Mouse (Mus musculus) embryonic facial prominence, embryonic 11.5 days (tissue): ENCODE data around the gene 4930564D02Rik. TPM values are rescaled to one million over a fixed set of nuclear protein-coding genes. Genes with fewer than 3 reads are reported as not detected.

Experiments
- ATAC-seq: fragments of 200-750 bp; cut with Nextera tagmentation; replicated peaks from 2 replicates; pipeline ENCODE4 v1.8.0; 2017; ENCODE audit warnings: low read depth; ENCODE audit not compliant: insufficient number of reproducible peaks, low FRiP score, low TSS enrichment
- DNase-seq: peaks from one replicate; pipeline ENCODE4 v3.0.0-alpha.2; 2015; ENCODE audit warnings: low spot score
- H3K27ac ChIP-seq: fragments of 300-500 bp; sonication (generic); replicated peaks from 2 replicates; pipeline ENCODE4 v1.5.1; 2014; ENCODE audit warnings: mild to moderate bottlenecking, low read depth, low read length, control low read depth
- H3K27me3 ChIP-seq: fragments of 300-500 bp; sonication (generic); 2 replicates; pipeline ENCODE4 v1.6.1; 2014; ENCODE audit warnings: mild to moderate bottlenecking, low read length, moderate library complexity, mixed read lengths; ENCODE audit not compliant: control insufficient read depth, insufficient read depth
- H3K36me3 ChIP-seq: fragments of 300-500 bp; sonication (generic); replicated peaks from 2 replicates; pipeline ENCODE4 v1.6.1; 2014; ENCODE audit warnings: low read depth, mild to moderate bottlenecking, low read length, moderate library complexity, mixed read lengths; ENCODE audit not compliant: control insufficient read depth, insufficient read depth
- H3K4me1 ChIP-seq: fragments of 300-500 bp; sonication (generic); 2 replicates; pipeline ENCODE4 v1.6.1; 2014; ENCODE audit warnings: low read length, mixed read lengths; ENCODE audit not compliant: control insufficient read depth, insufficient read depth
- H3K4me2 ChIP-seq: fragments of 300-500 bp; sonication (generic); 2 replicates; pipeline ENCODE4 v1.6.1; 2014; ENCODE audit warnings: low read depth, mild to moderate bottlenecking, control low read depth, low read length, moderate library complexity
- H3K4me3 ChIP-seq: fragments of 300-500 bp; sonication (generic); 2 replicates; pipeline ENCODE4 v1.5.1; 2014; ENCODE audit warnings: low read depth, low read length, control low read depth
- H3K9ac ChIP-seq: fragments of 300-500 bp; sonication (generic); replicated peaks from 2 replicates; pipeline ENCODE4 v1.6.1; 2014; ENCODE audit warnings: mild to moderate bottlenecking, control low read depth, low read length
- H3K9me3 ChIP-seq: fragments of 300-500 bp; sonication (generic); replicated peaks from 2 replicates; pipeline ENCODE4 v1.6.1; 2016; ENCODE audit warnings: mild to moderate bottlenecking, low read length, inconsistent platforms, mixed read lengths; ENCODE audit not compliant: control insufficient read depth
- WGBS: fragments of 180-500 bp; shearing (Covaris S2); extraction: QIAGEN DNeasy Blood & Tissue Kit; methylation state at CpG from one replicate; pipeline ENCODE4 v1.1.7; 2014; 5-methylcytosine and 5-hydroxymethylcytosine counted together
- polyA plus RNA-seq: library from polyadenylated mRNA; unstranded; fragments of >200 nt; fragmentation: Nextera tagmentation; extraction: Ambion mirVana; gene quantifications from 2 replicates; pipeline ENCODE4 v1.2.1, GENCODE M21; 2014

The 4930564D02Rik gene
- not detected in 2 replicates for polyA plus RNA-seq

- Histone ChIP-seq H3K4me1 (no peaks in the 10 kb centered on the region), H3K4me2 (no peak within 1 kb of the TSS), H3K9me3 (no peaks in the 10 kb centered on the region), H3K27ac (no peak within 1 kb of the TSS), H3K27me3 (no peaks in the 10 kb centered on the region), H3K4me3 (no peak within 1 kb of the TSS), H3K9ac (no peak within 1 kb of the TSS), H3K36me3 (no peaks in the 10 kb centered on the region)
- DNase-seq (no peak), ATAC-seq (no peak)
- 89% methylated on average over 10 of the region's 10 CpGs for WGBS
These were observed at the start of gene 4930564D02Rik for GRCm38 (mm10) chr3:105066544-105066943. TSS of gene 4930564D02Rik (plus strand) at chr3:105066844.

GRCm38 (mm10) chr3:105017314-105017713 lies 49.3 kb upstream of the 4930564D02Rik start:
- 83% methylated on average over 8 of the region's 8 CpGs for WGBS
- Histone ChIP-seq H3K4me1 (no peaks in the 10 kb centered on the region), H3K27ac (no peak overlapping the region), H3K9me3 (no peaks in the 10 kb centered on the region), H3K4me2 (no peak overlapping the region), H3K4me3 (no peak overlapping the region), H3K27me3 (no peaks in the 10 kb centered on the region), H3K9ac (no peak overlapping the region), H3K36me3 (no peaks in the 10 kb centered on the region)
- ATAC-seq (no peak), DNase-seq (no peak)

- Histone ChIP-seq H3K4me1 (no peaks in the 10 kb centered on the region), H3K36me3 (no peaks in the 10 kb centered on the region), H3K4me3 (no peak overlapping the region), H3K27ac (no peak overlapping the region), H3K4me2 (no peak overlapping the region), H3K9ac (no peak overlapping the region), H3K9me3 (no peaks in the 10 kb centered on the region), H3K27me3 (no peaks in the 10 kb centered on the region)
- 80% methylated on average over 10 of the region's 10 CpGs for WGBS
- DNase-seq (no peak), ATAC-seq (no peak)
These were observed 48.4 kb upstream of the 4930564D02Rik start for GRCm38 (mm10) chr3:105018085-105018782.

- no peaks in the 10 kb centered on the region for H3K27me3 ChIP-seq
- no peaks in the 10 kb centered on the region for H3K4me1 ChIP-seq
- H3K9me3 ChIP-seq = no peaks in the 10 kb centered on the region
- H3K36me3 ChIP-seq = no peaks in the 10 kb centered on the region
- no peak overlapping the region for H3K27ac ChIP-seq
- DNase-seq = no peak
- 79% methylated on average over 6 of the region's 6 CpGs for whole genome bisulfite sequencing
- H3K4me2 ChIP-seq = no peak overlapping the region
- H3K4me3 ChIP-seq = no peak overlapping the region
- ATAC-seq = no peak
- H3K9ac ChIP-seq = no peak overlapping the region
These were observed 47.9 kb upstream of the 4930564D02Rik start for GRCm38 (mm10) chr3:105018783-105019105.

GRCm38 (mm10) chr3:105019826-105020692 lies 46.6 kb upstream of the 4930564D02Rik start:
- H3K9ac ChIP-seq = no peak overlapping the region
- 44% methylated on average over 12 of the region's 12 CpGs for WGBS
- H3K27ac ChIP-seq = no peak overlapping the region
- DNase-seq = no peak
- no peak overlapping the region for H3K4me3 ChIP-seq
- no peak for ATAC-seq
- no peaks in the 10 kb centered on the region for H3K9me3 ChIP-seq
- H3K36me3 ChIP-seq = no peaks in the 10 kb centered on the region
- H3K4me2 ChIP-seq = no peak overlapping the region
- H3K4me1 ChIP-seq = no peaks in the 10 kb centered on the region
- H3K27me3 ChIP-seq = no peaks in the 10 kb centered on the region

- WGBS = 89% methylated on average over 10 of the region's 10 CpGs
- H3K4me3 ChIP-seq = no peak overlapping the region
- no peak overlapping the region for H3K4me2 ChIP-seq
- no peaks in the 10 kb centered on the region for H3K4me1 ChIP-seq
- ATAC-seq (no peak), DNase-seq (no peak)
- no peak overlapping the region for H3K9ac ChIP-seq
- H3K27me3 ChIP-seq = no peaks in the 10 kb centered on the region
- no peak overlapping the region for H3K27ac ChIP-seq
- H3K36me3 ChIP-seq = peaks cover 7% of the 10 kb centered on the region
- no peaks in the 10 kb centered on the region for H3K9me3 ChIP-seq
These were observed 43.2 kb upstream of the 4930564D02Rik start for GRCm38 (mm10) chr3:105023371-105024005.

- peaks cover 15% of the 10 kb centered on the region for H3K36me3 ChIP-seq
- no peak for ATAC-seq
These were observed 30.3 kb upstream of the 4930564D02Rik start for GRCm38 (mm10) chr3:105036281-105036847.

More at GRCm38 (mm10) chr3:105036281-105036847, 30.3 kb upstream of the 4930564D02Rik start:
- H3K9ac ChIP-seq = no peak overlapping the region
- WGBS = 75% methylated on average over 10 of the region's 10 CpGs
- H3K27me3 ChIP-seq = no peaks in the 10 kb centered on the region
- no peak overlapping the region for H3K27ac ChIP-seq
- no peak overlapping the region for H3K4me2 ChIP-seq
- H3K4me3 ChIP-seq = no peak overlapping the region
- H3K4me1 ChIP-seq = no peaks in the 10 kb centered on the region
- DNase-seq = no peak
- no peaks in the 10 kb centered on the region for H3K9me3 ChIP-seq
